Mouse (Mus musculus) gastrocnemius, adult 18-20 months (tissue): ENCODE measurements around the gene Tesmin. TPM values are rescaled to one million over a fixed set of nuclear protein-coding genes. Genes with fewer than 3 reads are reported as not detected.

Experiments
- DNase-seq: peaks from one replicate; pipeline ENCODE4 v3.0.0; 2021; ENCODE audit warnings: low spot score
- total RNA-seq, 2 experiments: library from RNA; stranded (reverse); gene quantifications; 2 replicates each; pipeline ENCODE4 v1.2.3; 2021

The Tesmin gene
- total RNA-seq, 2 experiments from 2014 or later, result 0.43 to 0.47 TPM

DNA sequence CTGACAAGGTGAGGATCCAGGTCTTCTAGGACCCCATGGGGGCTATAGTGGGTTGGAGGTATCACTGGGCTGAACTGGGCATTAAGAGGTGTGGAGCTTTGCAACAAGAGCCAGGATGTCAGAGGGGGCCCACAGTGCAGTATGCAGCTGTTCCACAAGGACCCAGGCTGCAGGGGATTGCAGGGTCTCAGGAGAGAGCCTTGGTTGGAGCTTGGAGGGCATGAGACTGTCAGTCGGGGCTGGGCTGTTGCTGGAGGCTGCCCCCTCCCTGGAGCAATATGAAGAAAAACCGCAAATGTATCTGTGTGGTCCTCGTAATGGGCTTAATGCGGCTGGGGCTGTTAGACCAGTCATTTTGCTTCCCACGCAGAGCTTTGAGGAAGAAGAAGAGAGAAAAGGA lies 52.0 kb downstream of the Tesmin start:
- no peak for DNase-seq

GRCm38 (mm10) chr19:3441092-3441491 lies 52.4 kb downstream of the Tesmin start:
- DNase-seq, result no peak

- DNase-seq, result no peak
Measured at GRCm38 (mm10) chr19:3447348-3447747, 58.7 kb downstream of the Tesmin start.

DNA sequence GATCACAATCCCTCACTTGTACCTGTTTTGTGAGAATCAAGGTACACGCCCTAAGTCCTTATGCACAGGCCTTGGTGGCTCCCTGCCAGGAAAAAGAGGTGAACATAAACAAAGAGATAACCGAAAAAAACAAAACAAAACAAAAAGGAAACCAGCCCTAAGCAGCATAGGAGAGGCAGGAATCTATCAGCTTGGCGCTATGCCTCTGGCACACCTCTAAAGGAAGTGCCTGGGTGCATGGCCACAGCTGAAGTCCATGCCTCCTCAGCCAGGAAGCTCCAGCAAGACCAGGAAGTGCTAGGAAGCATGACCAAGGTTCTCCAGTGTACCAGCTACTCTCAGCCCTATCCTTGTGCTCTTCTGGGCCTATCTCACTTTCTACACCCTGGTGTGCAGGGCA lies 60.6 kb downstream of the Tesmin start:
- no peak for DNase-seq

DNA sequence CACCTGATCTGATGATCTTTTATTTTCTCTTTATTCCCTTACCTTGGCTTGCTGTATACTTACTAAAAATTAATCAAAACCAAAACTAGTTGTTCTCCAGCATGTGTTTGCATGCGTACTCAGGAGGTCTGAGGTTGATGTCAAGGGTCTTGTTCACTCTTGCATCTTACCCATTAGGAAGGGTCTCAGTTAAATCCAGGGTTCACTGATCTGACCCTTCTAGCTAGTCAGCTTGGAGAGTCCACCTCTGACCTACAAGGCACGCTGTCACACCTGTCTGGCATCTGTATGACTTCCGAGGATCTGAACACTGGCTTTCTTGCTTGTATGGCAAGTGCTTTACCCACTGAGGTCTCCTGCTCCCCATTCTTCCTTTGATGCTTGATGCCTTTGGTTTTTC lies 62.1 kb downstream of the Tesmin start:
- no peak for DNase-seq

GRCm38 (mm10) chr19:3451170-3451569 lies 62.5 kb downstream of the Tesmin start:
- DNase-seq, result peak; percentile 77

GRCm38 (mm10) chr19:3451649-3452048 lies 63.0 kb downstream of the Tesmin start:
- no peak for DNase-seq

Other genes starting within 250 kb of the Tesmin start
- 10 to 100 TPM; 57.3 to 65.9 TPM for gene Mrpl21, start 106.0 kb upstream of the Tesmin start, total RNA-seq
- gene Ighmbp2, start 105.8 kb upstream of the Tesmin start, total RNA-seq, result 1 to 10 TPM; 4.1 to 4.5 TPM
- 1 to 10 TPM; 6.2 to 8.3 TPM for gene Cpt1a, start 66.5 kb upstream of the Tesmin start, total RNA-seq
- gene Gal, start 25.7 kb downstream of the Tesmin start, total RNA-seq, result under 1 TPM; 0.30 to 0.36 TPM
- gene Ppp6r3, start 186.9 kb downstream of the Tesmin start, total RNA-seq, result 10 to 100 TPM; 57.0 to 65.4 TPM